Mouse (Mus musculus) liver (tissue): ENCODE measurements at regions not wholly inside any gene's neighbourhood (a gene's known extent, or its start where the extent isn't known, plus 50 kb on each side); places are given as distances from the start of the nearest gene placed in this dataset.

Experiments
- DNase-seq: peaks from one replicate; pipeline ENCODE4 v3.0.0-alpha.2; 2020; ENCODE audit warnings: mixed read lengths

DNA sequence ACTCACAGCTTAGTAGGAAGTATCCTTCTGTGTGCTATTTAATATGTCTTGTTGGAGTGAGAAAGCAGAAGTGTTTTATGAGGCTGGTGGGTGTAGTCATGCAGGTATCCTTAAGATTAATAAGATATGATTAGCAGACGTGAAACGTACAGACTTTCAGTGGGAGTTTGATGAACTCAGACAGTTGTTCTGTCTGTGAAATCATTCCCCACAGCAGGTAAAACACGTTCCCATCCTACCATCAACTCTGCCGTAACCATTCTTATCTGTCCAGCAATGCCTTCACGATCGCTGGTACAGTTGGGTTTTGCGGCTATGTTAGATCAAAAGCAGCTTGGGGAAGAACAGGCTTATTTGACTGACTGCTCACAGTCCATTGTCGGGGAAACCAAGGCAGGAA is 332.3 kb downstream of the Med10 start:
- no peak for DNase-seq

DNA sequence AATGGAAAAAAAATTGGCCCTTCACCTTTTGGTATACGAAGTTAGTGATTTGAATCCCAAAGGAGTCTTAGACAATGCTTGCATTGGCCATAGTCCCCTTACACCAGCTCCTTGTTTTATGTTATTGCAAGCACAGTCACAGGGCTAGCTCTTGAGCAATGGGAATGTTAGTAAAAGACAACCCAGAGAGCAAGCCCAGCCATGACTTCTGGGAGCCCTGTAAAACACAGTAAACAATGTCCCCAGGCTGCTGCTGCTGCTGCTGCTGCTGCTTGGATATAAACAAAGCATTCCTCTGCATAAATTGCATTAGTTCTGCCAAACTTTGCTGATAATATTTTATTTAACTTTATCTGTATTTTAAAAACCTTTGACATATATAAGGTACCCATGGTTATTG is 334.0 kb downstream of the Med10 start:
- DNase-seq: no peak

DNA sequence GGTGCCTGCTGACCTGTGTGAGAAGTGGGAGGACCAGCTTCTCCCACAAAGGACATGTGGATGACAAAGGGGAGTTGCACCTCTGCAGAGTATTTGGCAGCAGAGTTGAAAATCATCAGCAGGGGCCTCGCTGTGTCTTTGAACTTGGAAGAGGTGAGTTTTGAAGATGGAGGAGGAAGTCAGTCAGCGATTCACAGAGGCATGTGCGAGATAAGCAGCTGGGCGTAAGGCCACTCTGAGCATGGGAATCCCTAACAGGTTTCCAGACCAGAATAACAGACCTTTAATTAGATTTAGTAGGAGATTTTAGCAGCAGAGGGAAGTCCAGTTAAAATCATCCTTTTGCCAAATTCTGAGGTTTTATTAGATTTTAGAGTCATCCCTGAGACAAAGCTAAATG is 342.3 kb downstream of the Med10 start:
- DNase-seq: no peak

DNA sequence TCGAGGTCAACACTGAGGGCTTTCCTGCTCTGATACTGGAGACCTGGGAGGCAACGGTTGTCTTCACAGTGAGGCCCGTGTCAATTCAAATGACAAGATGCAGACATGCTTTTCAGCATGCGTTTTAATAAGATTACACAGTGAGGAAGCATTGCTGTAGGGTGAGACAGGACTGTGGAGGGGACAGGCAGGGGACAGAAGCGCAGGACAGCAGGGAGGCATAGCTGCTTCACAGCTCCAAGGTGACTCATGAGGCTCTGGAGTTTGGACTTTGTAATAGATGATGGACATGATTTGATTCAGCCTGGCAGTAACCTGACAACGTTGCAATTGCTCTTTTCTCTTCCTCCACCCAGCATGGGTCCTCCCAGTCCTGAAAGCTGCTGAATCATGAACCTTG is 343.3 kb downstream of the Med10 start:
- no peak for DNase-seq

DNA sequence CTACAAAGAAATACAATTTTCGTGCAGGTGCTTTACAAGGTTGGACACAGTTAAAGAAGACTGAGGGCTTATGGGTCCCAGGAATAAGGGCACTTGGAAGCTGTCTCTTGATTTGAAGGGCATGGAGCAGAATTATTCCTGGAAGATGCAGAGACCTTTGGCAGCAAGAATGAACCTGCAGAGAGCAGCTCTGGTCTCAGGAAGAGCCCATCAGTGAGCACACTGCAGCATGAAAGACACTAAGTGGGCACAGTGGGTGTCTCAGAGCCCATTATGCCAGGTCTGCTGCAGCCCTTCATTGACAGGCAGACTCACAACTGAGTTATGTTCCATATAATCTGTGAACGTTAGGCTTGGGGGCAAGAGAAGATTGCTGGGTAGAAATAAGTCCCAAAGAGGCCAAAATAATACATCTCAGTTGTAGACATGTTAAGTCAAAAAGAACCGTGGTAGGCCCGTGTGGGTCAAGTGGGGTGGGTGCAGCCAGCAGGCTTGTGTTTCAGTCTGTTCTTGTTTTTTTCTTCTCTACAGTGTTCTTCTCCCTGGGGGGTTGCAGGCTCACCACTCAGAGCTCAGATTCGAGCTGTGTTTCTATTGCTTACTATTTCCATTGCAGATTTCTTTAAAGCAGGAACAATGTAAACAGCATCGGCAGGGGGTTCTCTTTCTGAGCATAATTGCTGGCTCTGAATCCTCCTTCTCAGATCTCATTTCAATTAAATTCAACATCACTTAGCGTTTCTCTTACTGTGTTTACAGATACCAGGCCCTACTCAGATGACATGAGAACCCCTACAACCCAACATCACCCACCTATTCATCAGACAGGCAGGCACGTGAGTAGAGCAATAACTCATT is 347.1 kb downstream of the Med10 start:
- no peak for DNase-seq

DNA sequence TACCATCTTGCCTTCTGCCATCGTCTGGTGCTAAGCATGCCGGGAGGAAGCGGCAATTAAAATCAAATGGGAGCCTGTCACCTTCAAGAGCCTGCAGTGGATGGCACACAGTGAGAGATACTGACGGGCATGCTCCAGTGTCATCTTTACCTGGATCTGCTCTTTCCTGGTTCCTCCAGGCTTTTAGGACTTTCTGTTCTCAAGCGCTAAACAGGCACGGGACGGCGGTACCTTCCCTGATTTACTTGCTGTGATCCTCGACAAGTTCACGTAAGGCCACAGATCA is 347.6 kb downstream of the Med10 start:
- no peak for DNase-seq

DNA sequence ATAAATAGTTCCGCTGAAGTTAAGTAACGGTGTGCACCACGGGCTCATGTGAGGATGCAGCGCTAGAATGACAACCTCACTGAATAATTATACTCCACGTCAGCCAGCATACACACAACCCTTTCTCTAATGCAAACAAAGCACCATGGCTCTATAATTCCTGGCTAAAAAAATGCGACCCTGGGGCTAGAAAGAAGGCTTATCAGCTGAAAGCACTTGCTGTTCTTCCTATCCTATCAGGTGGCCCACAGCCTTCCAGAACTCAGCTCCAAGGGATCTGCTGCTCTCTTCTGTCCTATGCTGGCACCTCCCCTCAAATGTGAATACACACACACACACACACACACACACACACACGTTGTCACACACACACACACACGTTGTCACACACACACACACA is 350.9 kb downstream of the Med10 start:
- no peak for DNase-seq

DNA sequence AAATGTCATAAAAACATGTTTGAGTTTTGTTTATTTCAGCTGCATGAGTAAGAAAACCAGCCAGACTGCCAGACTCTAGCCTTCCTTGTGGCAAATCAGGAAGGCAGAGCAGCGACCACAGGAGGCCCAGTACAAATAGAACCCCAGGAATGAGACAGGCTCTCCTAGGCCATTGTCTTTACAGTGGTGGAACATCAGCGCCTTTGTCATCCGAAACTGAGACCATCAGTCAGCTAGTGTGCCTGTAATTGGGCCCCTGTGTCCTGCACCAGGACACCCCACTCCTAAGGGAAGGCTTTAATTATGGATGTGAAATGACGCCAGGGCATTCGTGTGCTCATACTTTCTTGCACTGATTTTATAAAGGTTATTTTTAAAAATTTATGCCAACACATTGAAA is 353.4 kb downstream of the Med10 start:
- no peak for DNase-seq

DNA sequence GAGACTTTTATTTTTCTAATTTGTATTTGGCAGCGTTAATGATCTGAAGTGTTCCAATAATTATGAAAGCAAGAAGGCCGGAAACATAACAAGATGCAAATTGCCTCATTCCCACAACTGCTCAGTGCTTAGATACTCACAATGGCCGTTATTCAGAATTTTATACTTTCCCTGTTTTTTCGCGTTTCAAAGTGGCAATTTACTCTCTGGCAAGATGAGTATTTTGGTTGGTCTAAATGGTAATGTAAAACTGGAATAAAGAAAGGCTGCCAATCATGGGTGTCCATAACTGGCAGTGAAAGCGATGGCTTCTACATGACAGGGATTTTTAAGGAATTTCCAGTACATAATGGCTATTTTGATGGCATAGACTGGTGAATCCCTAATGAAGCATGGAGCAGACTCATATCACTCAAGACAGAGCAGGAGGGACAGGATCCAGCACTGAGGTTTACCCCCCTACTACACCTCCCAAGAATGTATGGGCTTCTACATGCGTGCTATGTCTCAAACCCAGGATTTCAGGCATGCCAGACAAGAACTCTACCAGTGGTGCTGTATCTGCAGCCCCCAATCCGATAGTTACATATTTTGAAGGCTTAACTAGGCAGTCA is 354.9 kb downstream of the Med10 start:
- no peak for DNase-seq

DNA sequence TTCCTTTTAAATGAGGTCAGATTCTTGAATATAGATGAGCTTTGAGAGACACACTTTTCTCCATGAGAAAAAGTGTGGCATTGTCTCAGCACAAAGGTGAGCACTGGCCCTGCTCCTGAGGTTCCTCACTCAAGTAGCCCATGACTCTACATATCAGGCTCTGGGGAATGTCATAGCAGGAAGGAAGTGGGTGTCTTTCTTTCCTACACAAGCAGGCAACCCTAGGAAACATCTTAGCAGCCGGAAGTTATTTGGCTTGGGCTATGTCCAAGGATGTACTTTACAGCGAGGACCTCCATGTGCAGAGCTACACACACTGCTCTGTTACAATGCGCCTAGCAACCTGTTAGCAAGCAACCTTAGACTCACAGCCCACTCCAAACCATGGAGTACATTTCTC is 356.9 kb downstream of the Med10 start:
- DNase-seq: no peak

DNA sequence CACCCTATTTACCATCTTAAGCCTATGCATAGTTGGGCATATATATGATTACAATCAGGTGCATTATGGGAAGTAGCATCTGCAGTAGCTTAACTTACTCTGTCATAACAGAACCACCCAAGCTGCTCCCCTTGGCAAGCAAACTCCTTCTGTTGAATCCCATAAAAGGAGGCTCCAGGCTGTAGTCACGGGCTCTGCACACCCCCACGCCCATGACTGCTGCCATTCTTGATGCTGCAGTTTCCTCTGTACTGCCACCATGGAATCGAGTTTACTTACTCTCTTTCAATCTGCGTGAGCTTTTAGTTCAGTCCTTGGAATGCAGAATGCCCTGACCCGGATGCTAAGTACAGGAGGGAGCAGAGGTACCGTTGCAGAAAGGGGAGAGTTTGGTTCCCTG is 357.4 kb downstream of the Med10 start:
- no peak for DNase-seq

DNA sequence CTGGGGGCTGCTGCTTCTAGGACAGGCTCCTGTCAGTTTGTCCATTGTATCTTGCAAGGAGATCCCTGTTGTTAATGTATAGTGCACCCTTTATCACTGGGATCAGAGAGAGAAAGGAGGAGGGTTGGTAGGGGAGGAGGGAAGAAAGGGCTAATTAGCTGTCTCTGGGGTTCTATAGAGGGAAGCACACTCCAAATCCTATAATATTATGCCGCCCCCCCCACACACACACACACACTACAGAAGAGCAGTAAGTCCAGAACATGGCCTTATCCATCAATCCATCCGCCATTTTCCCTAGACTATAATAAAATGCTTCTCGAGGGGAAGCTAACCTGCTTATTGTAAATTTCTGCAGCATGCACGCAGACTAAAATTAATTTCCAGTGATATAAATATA is 359.9 kb downstream of the Med10 start:
- no peak for DNase-seq

DNA sequence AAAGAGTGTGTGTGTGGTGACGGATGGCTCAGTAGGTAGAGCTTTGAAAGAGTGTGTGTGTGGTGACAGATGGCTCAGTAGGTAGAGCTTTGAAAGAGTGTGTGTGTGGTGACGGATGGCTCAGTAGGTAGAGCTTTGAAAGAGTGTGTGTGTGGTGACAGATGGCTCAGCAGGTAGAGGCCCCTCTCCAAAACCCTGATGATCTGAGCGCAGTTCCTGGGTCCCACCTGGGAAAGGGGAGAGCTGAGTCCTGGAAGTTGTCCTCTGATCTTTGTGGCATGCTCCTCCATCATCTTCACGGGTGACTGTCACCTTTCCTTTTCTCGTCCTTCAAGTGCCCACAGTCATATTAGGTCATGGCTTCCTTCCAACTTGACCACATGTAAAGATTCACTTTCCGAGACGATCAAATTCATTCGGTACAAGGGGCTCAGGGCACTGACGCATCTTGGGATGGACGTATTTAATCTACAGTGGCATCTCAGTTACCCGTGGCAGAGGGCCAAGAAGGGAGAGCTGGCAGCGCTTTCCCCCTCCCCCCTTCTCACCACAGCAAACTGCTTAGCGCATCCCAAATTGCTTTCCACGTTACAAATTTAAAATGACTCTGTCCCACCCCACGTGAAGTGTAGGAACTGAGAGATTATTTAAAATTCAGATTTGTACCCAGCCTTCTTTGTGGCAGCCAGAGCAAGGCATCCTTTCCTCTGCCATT is 363.5 kb downstream of the Med10 start:
- no peak for DNase-seq

DNA sequence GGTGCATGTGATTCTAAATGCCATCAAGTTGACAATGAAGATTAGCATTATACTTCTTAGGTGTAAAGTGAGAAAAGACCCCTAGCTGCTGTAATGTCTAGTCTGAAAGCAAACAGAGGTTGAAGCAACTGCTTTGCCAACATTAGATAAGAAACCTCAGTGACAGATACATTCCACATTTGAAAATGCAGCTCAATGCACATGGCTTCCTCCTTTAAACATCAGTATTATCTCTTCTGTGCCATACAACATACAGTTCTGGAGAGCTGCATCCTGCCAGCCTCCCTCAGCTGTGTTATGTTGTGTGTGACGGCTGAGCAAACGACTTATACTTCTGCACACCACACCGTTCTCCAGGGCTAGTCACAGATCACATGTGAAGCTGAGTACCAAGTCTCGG is 365.6 kb downstream of the Med10 start:
- no peak for DNase-seq

DNA sequence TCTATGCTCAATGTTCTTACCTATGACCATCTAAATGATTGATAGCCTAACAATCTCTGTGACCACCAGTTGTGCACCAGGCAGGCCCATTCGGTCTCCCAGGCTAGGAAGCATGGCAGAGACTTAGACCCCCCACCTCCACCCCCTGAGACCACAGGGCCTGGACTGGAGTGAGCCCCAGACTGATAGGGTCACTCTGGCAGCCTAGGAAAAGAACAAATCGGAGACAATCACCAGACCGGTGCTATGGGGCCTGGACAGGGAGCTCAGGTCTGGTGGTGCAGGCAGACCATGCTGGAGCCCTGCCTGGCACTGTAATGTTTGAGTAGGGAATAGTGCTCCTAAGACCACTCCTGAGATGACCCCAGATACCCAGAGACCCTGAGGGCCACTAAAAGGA is 366.7 kb downstream of the Med10 start:
- no peak for DNase-seq

DNA sequence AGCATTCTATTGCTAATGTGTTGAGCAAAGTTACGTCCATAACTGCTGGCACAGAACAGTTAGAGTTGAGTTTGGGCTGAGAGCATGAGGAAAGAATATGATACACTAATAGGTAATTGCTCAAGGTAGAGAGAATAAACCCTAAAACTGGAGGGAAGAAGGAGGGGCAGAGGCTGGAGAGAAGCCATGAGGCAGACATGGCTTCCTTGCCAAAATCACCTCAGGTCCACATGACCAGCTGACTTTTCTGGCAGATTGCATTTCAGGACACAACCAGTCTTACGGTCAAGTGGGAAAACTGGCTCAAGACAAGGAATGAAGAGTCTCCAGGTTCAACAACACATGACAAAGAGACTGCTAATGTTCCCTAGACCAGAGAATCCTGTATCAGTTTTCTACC is 374.9 kb downstream of the Med10 start:
- no peak for DNase-seq

DNA sequence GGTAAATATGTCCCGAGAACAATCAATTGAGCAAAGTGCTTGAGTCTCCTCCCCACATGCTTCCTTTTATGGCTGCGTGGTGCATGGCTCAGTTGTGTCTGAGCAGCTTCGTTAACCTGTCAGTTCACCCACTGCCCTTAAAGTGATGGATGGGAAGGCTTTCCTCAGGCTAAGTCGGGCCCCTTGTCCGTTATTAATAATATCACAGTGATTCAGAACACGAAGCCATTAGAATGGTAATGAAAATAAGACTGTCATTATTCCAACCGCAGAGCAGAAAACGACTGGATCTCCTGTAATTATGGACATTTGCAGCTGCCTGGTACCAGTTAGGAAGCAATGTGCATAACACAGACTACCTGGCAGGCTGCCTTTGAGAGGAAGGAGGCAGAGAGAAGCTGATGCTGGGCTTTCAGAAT is 375.9 kb downstream of the Med10 start:
- DNase-seq: no peak

DNA sequence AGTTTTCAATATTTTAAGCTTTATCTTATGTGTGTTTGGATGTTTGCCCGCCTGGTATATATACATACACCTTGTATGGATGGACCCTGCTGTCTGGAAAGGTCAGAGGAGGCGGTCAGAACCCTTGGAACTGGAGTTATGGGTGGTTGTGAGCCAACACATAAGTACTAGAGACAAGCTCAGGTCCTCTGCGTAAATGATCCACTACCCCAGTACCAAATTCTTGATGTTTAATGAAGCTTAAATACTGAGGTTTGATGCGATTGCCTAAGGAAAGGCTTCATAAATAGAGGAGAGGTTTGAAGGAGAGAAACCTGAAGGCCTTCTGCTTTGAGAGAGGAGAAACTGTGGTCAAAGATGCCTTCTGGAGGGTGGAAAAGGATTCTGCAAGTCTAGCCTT is 388.8 kb downstream of the Med10 start:
- DNase-seq: no peak

DNA sequence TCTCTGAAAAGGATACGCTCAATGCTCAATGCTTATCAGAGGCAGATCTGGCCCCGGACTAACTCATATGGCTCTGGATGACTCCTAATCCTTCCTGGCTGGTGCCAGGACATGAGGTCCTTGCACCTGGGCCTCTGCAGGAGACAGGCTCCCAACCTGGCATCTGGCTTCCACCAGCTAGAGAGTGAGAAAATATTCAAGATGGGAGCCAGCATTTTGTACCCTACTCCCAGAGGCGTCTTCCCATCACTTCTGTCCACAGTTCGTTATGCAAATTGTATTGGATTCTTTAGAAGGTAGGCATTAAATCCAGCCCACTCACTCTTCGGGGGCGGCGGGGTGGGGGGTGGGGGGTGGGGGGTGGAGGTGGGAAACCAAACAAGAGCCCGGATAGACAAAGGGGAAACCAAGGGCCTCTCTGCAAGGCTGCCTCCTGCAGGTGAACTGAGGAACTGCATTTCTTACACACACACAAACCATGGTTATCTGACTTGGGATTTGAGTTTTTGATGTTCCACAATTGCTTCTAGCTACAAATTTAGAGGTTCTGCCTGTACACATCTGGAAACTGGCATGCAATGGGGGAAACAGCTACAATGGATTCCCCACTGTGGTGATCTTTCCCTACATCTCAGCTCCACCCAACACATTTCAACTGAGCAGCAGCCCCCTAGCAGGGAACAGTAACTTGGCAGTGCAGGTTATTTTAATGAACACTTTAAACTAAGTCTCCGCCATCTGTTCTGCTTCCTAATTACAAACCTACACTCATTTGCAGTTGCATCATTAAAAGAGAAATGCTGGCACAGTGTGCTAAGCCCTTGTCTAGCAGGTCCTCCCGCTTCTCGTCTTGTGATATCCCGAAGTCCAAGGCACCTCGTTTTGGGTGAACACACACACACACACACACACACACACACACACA is 390.2 kb downstream of the Med10 start:
- DNase-seq: no peak

DNA sequence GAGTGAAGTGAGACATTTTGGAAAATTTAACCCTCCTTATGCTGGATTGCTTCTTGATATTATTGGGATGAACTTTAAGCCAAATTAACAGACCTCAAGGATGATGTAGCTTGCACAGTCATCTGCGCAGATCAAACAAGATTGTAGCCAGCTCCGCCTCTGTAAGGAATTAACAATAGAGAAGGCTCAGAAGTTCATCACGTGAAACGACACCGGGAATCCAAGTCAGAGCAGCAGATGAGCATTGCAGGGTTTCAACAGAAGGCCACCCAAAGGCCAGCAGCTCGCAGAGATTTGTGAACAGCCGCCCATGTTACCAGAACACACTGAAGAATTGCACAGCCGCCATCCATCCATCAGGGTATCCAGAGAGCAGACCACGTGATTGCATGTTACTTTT is 391.1 kb downstream of the Med10 start:
- no peak for DNase-seq

DNA sequence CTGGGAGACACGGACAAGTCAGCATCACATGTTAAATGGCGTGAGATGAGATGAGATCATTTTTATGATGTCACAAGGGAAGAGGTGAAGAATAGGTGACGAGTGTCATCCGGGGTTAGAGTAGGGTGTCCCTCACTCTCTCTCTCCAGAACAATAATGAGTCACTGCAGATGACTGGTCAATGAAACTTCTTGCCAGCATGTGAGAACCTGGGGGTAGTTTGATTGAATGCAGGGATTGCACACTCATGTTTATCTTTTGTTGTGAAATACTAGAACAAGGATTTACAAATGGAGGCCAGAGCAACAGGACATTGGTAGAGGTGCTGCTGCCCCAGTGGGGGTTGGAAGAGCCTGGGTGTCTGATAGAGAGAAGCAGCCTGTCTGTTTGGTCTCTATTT is 393.7 kb downstream of the Med10 start:
- no peak for DNase-seq

DNA sequence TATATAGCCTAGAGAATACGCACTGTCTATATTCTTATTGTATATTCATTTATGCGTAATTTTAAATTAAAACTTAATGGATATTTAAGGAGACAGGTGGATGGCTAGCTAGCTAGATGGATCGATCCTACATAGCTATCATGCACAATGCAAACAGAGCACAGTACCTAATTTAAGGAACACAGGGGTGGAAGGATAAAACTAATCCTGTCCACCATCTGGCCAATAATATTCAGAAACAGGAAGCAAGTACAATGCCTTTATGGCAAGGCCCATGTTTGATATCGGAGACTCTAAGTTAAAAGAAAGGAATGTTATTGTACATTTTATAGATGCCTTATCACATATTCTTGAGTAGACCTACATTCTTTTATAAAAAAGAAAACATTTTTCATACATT is 396.4 kb downstream of the Med10 start:
- DNase-seq: no peak

DNA sequence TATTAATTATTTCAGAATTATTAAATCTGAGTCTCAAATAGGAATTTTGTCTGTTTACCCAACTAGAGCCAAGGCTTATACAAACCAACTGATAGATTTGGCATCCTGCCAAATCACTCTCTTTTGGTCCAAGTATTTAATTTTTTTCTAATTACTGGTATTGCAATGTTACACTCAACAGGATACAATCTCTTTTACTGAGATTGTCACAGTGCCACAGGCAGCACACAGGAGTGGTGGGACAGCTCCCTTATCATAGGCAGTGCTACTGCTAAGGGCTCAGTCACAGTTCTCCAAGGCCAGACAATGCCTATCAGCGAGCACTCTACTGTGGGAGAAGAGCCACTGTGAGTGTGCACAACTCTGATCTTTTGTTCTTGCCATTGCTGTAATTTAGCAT is 396.9 kb downstream of the Med10 start:
- DNase-seq: no peak
